Mouse (Mus musculus): Measurements from ENCODE around the gene Trim37. TPM values are rescaled to one million over a fixed set of nuclear protein-coding genes. Genes with fewer than 3 reads are reported as not detected.

Trim37 gene
- total and polyA plus RNA-seq, 3 experiments = 36.2 to 60.6 (median 41.9) TPM

DNA sequence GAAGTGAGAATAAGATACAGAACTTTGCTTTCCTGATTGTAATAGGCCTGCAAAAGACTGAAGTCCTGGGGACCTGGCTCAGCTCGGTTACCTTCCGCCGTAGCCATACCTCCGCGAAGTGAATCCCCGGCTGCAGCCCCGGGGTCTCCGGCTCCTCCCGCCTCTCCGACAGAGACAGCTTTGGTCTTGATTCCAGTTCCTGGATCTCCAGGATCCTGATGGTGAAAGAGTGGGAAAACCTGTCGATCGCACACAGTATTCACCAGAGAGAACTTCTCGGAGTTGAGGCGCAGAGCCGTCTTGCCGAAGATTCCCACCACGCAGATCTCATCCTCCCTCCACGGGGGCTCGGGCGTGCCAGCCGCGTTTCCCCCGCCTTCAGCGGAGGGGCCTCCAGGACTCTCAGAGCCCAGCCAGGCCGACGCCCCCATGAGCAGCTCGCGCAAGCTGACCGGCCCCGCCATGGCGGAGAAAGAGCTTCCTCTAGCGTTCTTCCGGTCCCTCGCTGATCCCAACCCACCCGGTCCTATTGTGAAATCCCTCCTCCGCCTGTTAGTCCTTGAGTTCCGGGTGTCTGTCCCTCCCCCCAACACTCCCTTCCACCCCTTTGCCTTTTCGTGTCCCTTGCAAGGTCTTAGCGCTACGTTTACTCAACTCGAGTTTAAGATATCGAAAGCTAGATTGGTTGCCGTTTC, 40.4 kb upstream of the Trim37 start, which contains the start of gene Smg8:
Smg8 (minus strand) TSS at position 485 of the 695 bp plus-strand sequence.
- H3K9ac ChIP-seq (ENCODE audit: insufficient read depth, low read depth) = peak within 1 kb of the TSS; percentile 79
- no peaks in the 10 kb centered on the region for H3K9me3 ChIP-seq (replicated peaks; ENCODE audit: low read length)
- peak; percentile 92 for DNase-seq (ENCODE audit: extremely low read depth)
- peak within 1 kb of the TSS; percentile 95 for H3K4me2 ChIP-seq (ENCODE audit: insufficient read depth, low read depth, poor library complexity, severe bottlenecking)
- peaks cover 24 to 59% of the 10 kb centered on the region in 2 experiments for H3K36me3 ChIP-seq (replicated peaks in 1 of 2; ENCODE audit: control insufficient read depth in 1 of 2, insufficient read depth in 1 of 2, low read length in 1 of 2)
- H3K27ac ChIP-seq (ENCODE audit: insufficient read depth, low read depth) = no peak within 1 kb of the TSS
- no peaks in the 10 kb centered on the region for H3K27me3 ChIP-seq (replicated peaks)
- dilution Hi-C loops (cut with MboI; ENCODE audit: extremely low pct_ligation_motif_present, extremely low pct_unique_long_range_greater_than_20kb, low sequenced_read_pairs) (no loop called here), in situ Hi-C loops (cut with MboI; ENCODE audit: low pct_ligation_motif_present, low pct_unique_long_range_greater_than_20kb, low sequenced_read_pairs) (no loop called here)
- H3K79me2 ChIP-seq (replicated peaks; ENCODE audit: control insufficient read depth, extremely low read depth, insufficient read depth, poor library complexity, severe bottlenecking) = peaks cover 38% of the 10 kb centered on the region
- H3K4me3 ChIP-seq (replicated peaks in 1 of 3; ENCODE audit: low read depth in 2 of 3, low read length in 2 of 3, poor library complexity in 1 of 3) = peak within 1 kb of the TSS; percentile 85 to 99 (median 91)
- TF ChIP-seq USF2 (conservative IDR thresholded peaks at IDR 0.05; ENCODE audit: low read depth, low read length) (no peak), MAX (IDR thresholded peaks at IDR 0.05; ENCODE audit: low read length) (peak; percentile 74), SMC3 (IDR thresholded peaks at IDR 0.05; ENCODE audit: low read depth, low read length) (no peak), GABPA (IDR thresholded peaks at IDR 0.05; ENCODE audit: insufficient replicate concordance, low read depth, low read length) (peak; percentile 45; the same call in 1 of the 2 replicates), RCOR1 (conservative IDR thresholded peaks at IDR 0.05; ENCODE audit: low read depth, low read length) (no peak; the same call in 1 of the 2 replicates), E2F4 (IDR thresholded peaks at IDR 0.05; ENCODE audit: insufficient replicate concordance, low read depth, low read length) (no peak), TCF12 (IDR thresholded peaks at IDR 0.05; ENCODE audit: low read depth, low read length) (peak; percentile 96), IRF4 (IDR thresholded peaks at IDR 0.05; ENCODE audit: low read depth, low read length) (peak; percentile 81), POLR2AphosphoS2 (IDR thresholded peaks at IDR 0.05; ENCODE audit: low read depth, low read length) (no peak; the same call in 1 of the 2 replicates), PAX5 (IDR thresholded peaks at IDR 0.05; ENCODE audit: low read length) (no peak), ETS1 (conservative IDR thresholded peaks at IDR 0.05; ENCODE audit: low read depth, low read length) (no peak; the same call in 1 of the 2 replicates), NRF1 (IDR thresholded peaks at IDR 0.05; ENCODE audit: low read depth, low read length) (peak; percentile 68), SIN3A (IDR thresholded peaks at IDR 0.05; ENCODE audit: low read length) (peak; percentile 95), UBTF (IDR thresholded peaks at IDR 0.05; ENCODE audit: low read depth, low read length) (no peak), JUND (conservative IDR thresholded peaks at IDR 0.05; ENCODE audit: low read depth, low read length) (peak; percentile 67), MYC (IDR thresholded peaks at IDR 0.05; ENCODE audit: low read depth, low read length) (peak; percentile 65; the same call in 1 of the 2 replicates), BHLHE40 (IDR thresholded peaks at IDR 0.05; ENCODE audit: low read depth, low read length) (no peak), MEF2A (IDR thresholded peaks at IDR 0.05; ENCODE audit: borderline replicate concordance, low read depth, low read length) (peak; percentile 87), MAZ (IDR thresholded peaks at IDR 0.05; ENCODE audit: low read depth, low read length) (peak; percentile 97), JUN (IDR thresholded peaks at IDR 0.05; ENCODE audit: insufficient read depth, low read depth, low read length) (no peak), ZMIZ1 (IDR thresholded peaks at IDR 0.05; ENCODE audit: low read depth, low read length) (no peak), EP300 (IDR thresholded peaks at IDR 0.05; ENCODE audit: low read length) (no peak), HCFC1 (IDR thresholded peaks at IDR 0.05; ENCODE audit: low read depth, low read length) (peak; percentile 98), ZKSCAN1 (IDR thresholded peaks at IDR 0.05; ENCODE audit: borderline replicate concordance, low read depth, low read length) (no peak), NELFE (IDR thresholded peaks at IDR 0.05; ENCODE audit: low read depth, low read length) (peak; percentile 89), CHD2 (IDR thresholded peaks at IDR 0.05; ENCODE audit: low read length) (peak; percentile 95), ELF1 (IDR thresholded peaks at IDR 0.05; ENCODE audit: low read depth, low read length) (peak; percentile 89), ZC3H11A (IDR thresholded peaks at IDR 0.05; ENCODE audit: low read depth, low read length) (no peak), POLR2A (IDR thresholded peaks at IDR 0.05; ENCODE audit: low read depth, low read length) (peak; percentile 93), KAT2A (IDR thresholded peaks at IDR 0.05; ENCODE audit: insufficient replicate concordance, low read length) (peak; percentile 91; the same call in 1 of the 2 replicates), CHD1 (IDR thresholded peaks at IDR 0.05; ENCODE audit: low read depth, low read length) (no peak), CTCF (conservative IDR thresholded peaks at IDR 0.05 in 1 of 2, IDR thresholded peaks at IDR 0.05 in 1 of 2; ENCODE audit: low read depth in 2 of 2, low read length in 2 of 2) (no peak), ZNF384 (IDR thresholded peaks at IDR 0.05; ENCODE audit: low read depth, low read length) (0 out of 2 replicates have a peak, but pooled peaks have one; percentile 13), USF1 (IDR thresholded peaks at IDR 0.05; ENCODE audit: low read depth, low read length) (no peak), MAFK (IDR thresholded peaks at IDR 0.05; ENCODE audit: insufficient replicate concordance, low read length) (no peak), TBP (conservative IDR thresholded peaks at IDR 0.05; ENCODE audit: low read depth, low read length) (peak; percentile 92), RAD21 (IDR thresholded peaks at IDR 0.05; ENCODE audit: low read depth, low read length) (no peak), MXI1 (IDR thresholded peaks at IDR 0.05; ENCODE audit: low read depth, low read length) (peak; percentile 97)
- H3K4me1 ChIP-seq (ENCODE audit: control insufficient read depth in 1 of 2, insufficient read depth in 2 of 2) = peaks cover 12 to 41% of the 10 kb centered on the region in 2 experiments

Measured in CH12.LX (cell line).